Mouse (Mus musculus): ENCODE data around the gene Gm49378. TPM values are rescaled to one million over a fixed set of nuclear protein-coding genes. Genes with fewer than 3 reads are reported as not detected.

Gm49378 gene
- polyA plus RNA-seq, 1 experiment from 2014 or later: 4.1 TPM

DNA sequence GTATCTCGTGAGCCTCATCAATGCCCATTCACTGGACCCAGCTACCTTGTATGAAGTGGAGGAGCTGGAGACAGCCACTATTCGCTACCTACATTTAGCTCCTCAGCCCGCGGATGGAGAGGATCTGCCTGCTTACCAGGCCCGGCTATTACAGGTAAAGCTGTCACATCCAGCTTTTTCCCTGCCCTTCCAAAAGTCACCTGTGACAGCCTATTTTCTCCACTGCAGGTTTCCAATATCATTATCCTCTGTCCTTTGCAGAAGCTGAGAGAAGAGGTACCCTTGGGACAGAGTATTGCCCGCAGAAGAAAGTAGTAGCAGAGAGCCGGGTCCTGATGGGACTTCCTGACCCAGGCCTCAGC lies 34.4 kb downstream of the Gm49378 start, which contains the start of gene Irf9:
Irf9 (plus strand) TSS at position 301 of the 362 bp plus-strand sequence.
- H3K4me3 ChIP-seq (replicated peaks; ENCODE audit: low read depth, low read length): no peak within 1 kb of the TSS
- H3K9ac ChIP-seq (replicated peaks; ENCODE audit: low read length): peak within 1 kb of the TSS; percentile 36; the same call in 1 of the 2 replicates
- ATAC-seq (ENCODE audit: low FRiP score, low TSS enrichment): no peak
- no peaks in the 10 kb centered on the region for H3K27me3 ChIP-seq (ENCODE audit: control insufficient read depth, insufficient read depth, low read length)
- H3K4me2 ChIP-seq (ENCODE audit: low read length): peak within 1 kb of the TSS; percentile 28
- peaks cover 89% of the 10 kb centered on the region for H3K36me3 ChIP-seq (ENCODE audit: control insufficient read depth, insufficient read depth, low read length)
- H3K9me3 ChIP-seq (ENCODE audit: control insufficient read depth, low read length): no peaks in the 10 kb centered on the region
- no peaks in the 10 kb centered on the region for H3K4me1 ChIP-seq (ENCODE audit: control insufficient read depth, insufficient read depth, low read length)
- WGBS: 87% methylated on average over 7 of the region's 7 CpGs
- DNase-seq: no peak
- no peak within 1 kb of the TSS for H3K27ac ChIP-seq (replicated peaks; ENCODE audit: low read depth, low read length)

DNA sequence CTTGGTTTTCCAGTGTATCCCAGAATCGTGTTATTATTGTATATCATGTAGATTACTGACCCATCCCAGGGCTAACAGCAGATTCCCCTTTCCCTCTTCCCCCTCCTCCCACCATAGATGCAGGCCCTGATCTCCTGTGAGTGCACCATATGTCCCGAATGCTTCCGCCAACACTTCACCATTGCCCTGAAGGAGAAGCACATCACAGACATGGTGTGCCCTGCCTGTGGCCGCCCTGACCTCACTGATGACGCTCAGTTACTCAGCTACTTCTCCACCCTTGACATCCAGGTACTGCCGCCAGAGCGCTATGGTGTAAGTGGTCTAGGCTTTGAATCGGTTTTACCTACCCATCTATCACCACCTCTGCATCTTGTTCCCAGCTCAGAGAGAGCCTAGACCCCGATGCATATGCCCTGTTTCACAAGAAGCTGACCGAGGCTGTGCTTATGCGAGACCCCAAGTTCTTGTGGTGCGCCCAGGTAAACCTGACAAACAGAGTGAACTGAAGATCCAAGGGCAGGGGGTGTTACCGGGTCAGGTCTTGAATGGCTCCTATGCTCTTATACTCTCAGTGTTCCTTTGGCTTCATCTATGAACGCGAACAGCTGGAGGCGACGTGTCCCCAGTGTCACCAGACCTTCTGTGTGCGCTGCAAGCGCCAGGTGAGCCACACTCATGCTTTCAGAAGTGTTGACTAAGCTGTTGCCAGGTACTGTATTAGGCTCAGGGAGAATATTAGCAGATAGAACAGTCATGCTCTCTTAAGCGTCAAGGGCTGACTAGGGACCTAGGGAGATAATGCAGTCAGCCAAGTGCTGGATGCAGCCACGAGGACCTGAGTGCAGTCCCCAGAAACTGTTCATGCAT lies 38.9 kb downstream of the Gm49378 start:
- ATAC-seq (ENCODE audit: low FRiP score, low TSS enrichment): no peak
- no peak for DNase-seq
- Histone ChIP-seq H3K4me2 (ENCODE audit: low read length) (no peak overlapping the region), H3K4me3 (replicated peaks; ENCODE audit: low read depth, low read length) (no peak overlapping the region), H3K9me3 (ENCODE audit: control insufficient read depth, low read length) (no peaks in the 10 kb centered on the region), H3K4me1 (ENCODE audit: control insufficient read depth, insufficient read depth, low read length) (no peaks in the 10 kb centered on the region), H3K27ac (replicated peaks; ENCODE audit: low read depth, low read length) (no peak overlapping the region), H3K27me3 (ENCODE audit: control insufficient read depth, insufficient read depth, low read length) (no peaks in the 10 kb centered on the region), H3K36me3 (ENCODE audit: control insufficient read depth, insufficient read depth, low read length) (peaks cover 91% of the 10 kb centered on the region), H3K9ac (replicated peaks; ENCODE audit: low read length) (no peak overlapping the region)
- 96% methylated on average over 21 of the region's 21 CpGs for WGBS

DNA sequence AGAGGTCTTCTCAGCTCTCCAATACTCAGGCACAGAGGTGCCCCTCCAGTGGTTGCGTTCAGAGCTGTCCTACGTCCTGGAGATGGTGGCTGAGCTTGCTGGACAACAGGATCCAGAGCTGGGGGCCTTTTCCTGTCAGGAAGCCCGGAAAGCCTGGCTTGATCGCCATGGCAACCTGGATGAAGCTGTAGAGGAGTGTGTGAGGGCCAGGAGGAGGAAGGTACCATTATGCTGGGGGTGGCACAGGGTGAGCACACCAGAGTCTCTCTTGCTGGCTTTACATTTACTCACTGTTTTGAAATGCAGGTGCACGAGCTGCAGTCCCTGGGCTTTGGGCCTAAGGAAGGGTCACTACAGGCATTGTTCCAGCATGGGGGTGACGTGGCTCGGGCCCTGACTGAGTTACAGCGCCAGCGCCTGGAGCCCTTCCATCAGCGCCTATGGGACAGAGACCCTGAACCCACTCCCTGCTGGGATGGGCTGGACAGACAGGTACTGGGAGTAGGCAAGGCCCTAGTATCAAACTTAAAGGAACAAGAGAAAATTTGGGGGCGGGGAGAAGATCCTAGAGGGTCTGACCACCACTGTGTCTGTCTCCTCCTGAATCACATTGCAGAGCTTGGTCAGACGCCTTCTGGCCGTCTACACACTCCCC lies 41.5 kb downstream of the Gm49378 start:
- Histone ChIP-seq H3K36me3 (ENCODE audit: control insufficient read depth, insufficient read depth, low read length) (peaks cover 65% of the 10 kb centered on the region), H3K4me3 (replicated peaks; ENCODE audit: low read depth, low read length) (no peak overlapping the region), H3K9me3 (ENCODE audit: control insufficient read depth, low read length) (no peaks in the 10 kb centered on the region), H3K27ac (replicated peaks; ENCODE audit: low read depth, low read length) (no peak overlapping the region), H3K27me3 (ENCODE audit: control insufficient read depth, insufficient read depth, low read length) (no peaks in the 10 kb centered on the region), H3K4me1 (ENCODE audit: control insufficient read depth, insufficient read depth, low read length) (peaks cover 11% of the 10 kb centered on the region), H3K4me2 (ENCODE audit: low read length) (no peak overlapping the region), H3K9ac (replicated peaks; ENCODE audit: low read length) (no peak overlapping the region)
- DNase-seq (no peak), ATAC-seq (ENCODE audit: low FRiP score, low TSS enrichment) (no peak)
- WGBS: 70% methylated on average over 13 of the region's 13 CpGs

DNA sequence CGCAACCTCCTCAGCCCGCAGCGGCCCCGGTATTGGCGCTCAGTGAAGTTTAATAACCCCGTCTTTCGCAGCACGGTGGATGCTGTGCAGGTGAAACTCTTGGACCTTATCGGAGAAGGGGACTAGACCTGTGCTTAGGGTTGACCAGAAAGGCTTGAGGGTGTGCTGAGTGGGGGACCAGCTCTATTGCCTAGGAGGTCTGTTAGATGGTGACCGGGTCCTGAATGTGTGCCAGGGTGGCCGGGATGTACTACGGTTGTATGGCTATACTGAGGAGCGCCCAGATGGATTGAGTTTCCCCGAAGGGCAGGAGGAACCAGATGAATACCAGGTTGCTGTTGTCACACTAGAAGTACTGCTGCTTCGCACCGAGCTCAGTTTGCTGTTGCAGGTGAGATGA lies 45.5 kb downstream of the Gm49378 start:
- Histone ChIP-seq H3K9ac (replicated peaks; ENCODE audit: low read length) (peak overlapping the region; percentile 88), H3K4me2 (ENCODE audit: low read length) (peak overlapping the region; percentile 98), H3K4me1 (ENCODE audit: control insufficient read depth, insufficient read depth, low read length) (peaks cover 18% of the 10 kb centered on the region), H3K4me3 (replicated peaks; ENCODE audit: low read depth, low read length) (peak overlapping the region; percentile 90), H3K36me3 (ENCODE audit: control insufficient read depth, insufficient read depth, low read length) (peaks cover 37% of the 10 kb centered on the region), H3K27me3 (ENCODE audit: control insufficient read depth, insufficient read depth, low read length) (no peaks in the 10 kb centered on the region), H3K9me3 (ENCODE audit: control insufficient read depth, low read length) (no peaks in the 10 kb centered on the region), H3K27ac (replicated peaks; ENCODE audit: low read depth, low read length) (peak overlapping the region; percentile 90; the same call in 1 of the 2 replicates)
- DNase-seq (no peak), ATAC-seq (ENCODE audit: low FRiP score, low TSS enrichment) (no peak)
- WGBS: 10% methylated on average over 16 of the region's 16 CpGs

DNA sequence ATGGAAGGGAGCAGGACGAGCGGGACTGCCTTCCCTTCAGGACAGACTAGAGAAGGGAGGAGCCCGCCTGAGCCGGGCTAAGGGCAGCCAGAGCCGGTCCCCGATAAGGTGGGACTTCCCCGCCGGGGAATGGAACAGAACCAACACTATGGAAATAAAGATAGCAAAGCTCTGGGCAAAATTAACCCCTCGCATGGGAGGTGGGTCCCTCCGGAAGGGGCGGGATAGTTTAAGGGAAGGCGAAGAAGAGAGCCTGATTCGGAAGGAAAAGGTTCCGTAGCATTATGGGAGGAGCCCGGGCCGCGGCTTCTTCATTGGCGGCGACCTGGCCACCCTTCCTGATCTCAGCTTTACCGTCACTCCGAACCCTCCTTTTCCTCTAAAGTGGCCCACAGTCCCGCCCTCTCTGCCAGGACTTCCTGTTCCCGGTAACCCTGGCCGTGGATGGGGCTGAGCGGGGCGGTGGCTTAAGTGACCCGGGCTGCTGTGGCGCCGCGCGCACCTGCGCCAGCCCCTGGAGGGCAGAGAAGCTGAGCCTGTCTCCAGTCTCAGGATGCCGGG lies 46.3 kb downstream of the Gm49378 start, which contains the start of gene Rnf31:
Rnf31 (plus strand) TSS at position 378 of the 561 bp plus-strand sequence.
- ATAC-seq (ENCODE audit: low FRiP score, low TSS enrichment): peak; percentile 89
- under 1% methylated on average over 33 of the region's 33 CpGs for WGBS
- H3K27me3 ChIP-seq (ENCODE audit: control insufficient read depth, insufficient read depth, low read length): no peaks in the 10 kb centered on the region
- DNase-seq: peak; percentile 93
- H3K36me3 ChIP-seq (ENCODE audit: control insufficient read depth, insufficient read depth, low read length): peaks cover 33% of the 10 kb centered on the region
- peak within 1 kb of the TSS; percentile 90 for H3K4me3 ChIP-seq (replicated peaks; ENCODE audit: low read depth, low read length)
- H3K4me1 ChIP-seq (ENCODE audit: control insufficient read depth, insufficient read depth, low read length): peaks cover 18% of the 10 kb centered on the region
- H3K4me2 ChIP-seq (ENCODE audit: low read length): peak within 1 kb of the TSS; percentile 98
- H3K27ac ChIP-seq (replicated peaks; ENCODE audit: low read depth, low read length): peak within 1 kb of the TSS; percentile 90
- H3K9me3 ChIP-seq (ENCODE audit: control insufficient read depth, low read length): no peaks in the 10 kb centered on the region
- H3K9ac ChIP-seq (replicated peaks; ENCODE audit: low read length): peak within 1 kb of the TSS; percentile 88

DNA sequence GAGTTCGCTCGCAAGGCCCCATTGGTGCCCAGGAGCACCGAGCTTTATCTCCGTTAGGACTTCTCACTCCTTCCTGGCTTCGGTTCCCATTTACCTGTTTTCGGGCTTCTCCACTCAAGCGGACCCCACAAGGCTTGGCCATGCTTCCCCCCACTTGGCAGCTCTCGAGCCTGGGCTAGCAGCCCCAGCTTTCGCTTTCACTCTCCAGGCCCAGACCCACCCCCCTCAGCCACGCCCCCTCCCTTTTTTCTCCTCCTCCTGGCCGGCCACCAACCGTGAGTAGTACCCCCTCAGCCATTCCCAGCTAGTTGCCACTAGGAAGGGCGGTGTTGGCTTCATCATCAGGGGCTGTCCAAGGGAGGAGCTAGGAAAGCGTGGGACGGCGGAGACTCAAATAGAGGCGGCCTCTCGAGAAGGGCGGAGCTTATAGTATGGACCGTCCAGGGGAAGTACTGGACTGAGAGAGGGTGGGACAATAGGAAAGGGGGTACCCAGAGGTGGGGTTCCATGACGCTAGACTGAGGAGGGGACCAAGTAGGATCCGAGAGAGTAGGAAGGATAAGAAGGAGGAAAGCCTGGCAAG lies 46.9 kb downstream of the Gm49378 start, which contains the start of gene Psme2:
Psme2 (minus strand) TSS at position 366 of the 583 bp plus-strand sequence.
- ATAC-seq (ENCODE audit: low FRiP score, low TSS enrichment) (peak; percentile 95), DNase-seq (peak; percentile 94)
- Histone ChIP-seq H3K27me3 (ENCODE audit: control insufficient read depth, insufficient read depth, low read length) (no peaks in the 10 kb centered on the region), H3K4me2 (ENCODE audit: low read length) (peak within 1 kb of the TSS; percentile 98), H3K9me3 (ENCODE audit: control insufficient read depth, low read length) (no peaks in the 10 kb centered on the region), H3K4me1 (ENCODE audit: control insufficient read depth, insufficient read depth, low read length) (peaks cover 18% of the 10 kb centered on the region), H3K36me3 (ENCODE audit: control insufficient read depth, insufficient read depth, low read length) (peaks cover 27% of the 10 kb centered on the region), H3K9ac (replicated peaks; ENCODE audit: low read length) (peak within 1 kb of the TSS; percentile 88), H3K27ac (replicated peaks; ENCODE audit: low read depth, low read length) (peak within 1 kb of the TSS; percentile 90), H3K4me3 (replicated peaks; ENCODE audit: low read depth, low read length) (peak within 1 kb of the TSS; percentile 90)
- under 1% methylated on average over 22 of the region's 22 CpGs for WGBS

DNA sequence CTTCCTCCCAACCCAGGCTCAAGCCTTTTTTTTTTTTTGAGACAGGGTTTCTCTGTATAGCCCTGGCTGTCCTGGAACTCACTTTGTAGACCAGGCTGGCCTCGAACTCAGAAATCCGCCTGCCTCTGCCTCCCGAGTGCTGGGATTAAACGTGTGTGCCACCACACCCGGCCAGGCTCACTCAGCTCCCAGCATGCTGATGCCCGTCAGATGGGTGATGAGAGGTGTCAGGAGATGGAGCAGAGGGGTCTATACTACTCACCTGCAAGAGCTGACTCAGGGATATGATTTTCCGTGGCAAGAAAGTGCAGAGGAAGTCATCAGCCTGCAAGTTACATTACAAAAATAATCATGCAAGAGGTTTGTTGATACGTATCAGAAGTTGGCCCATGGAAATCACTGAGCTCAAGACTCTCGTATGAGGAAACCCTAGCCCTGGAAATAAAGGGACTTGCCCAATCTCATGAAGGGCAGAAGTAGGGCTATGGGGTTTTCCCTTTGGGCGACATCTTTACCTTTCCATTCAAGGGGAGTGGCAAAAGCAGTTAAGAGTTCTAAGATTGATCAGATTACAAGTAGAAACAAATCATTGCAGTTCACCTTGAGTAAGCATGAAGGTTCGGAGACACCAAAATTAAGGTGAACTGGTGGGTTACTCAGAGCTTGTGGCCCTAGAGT lies 47.8 kb downstream of the Gm49378 start:
- peak overlapping the region; percentile 98 for H3K4me2 ChIP-seq (ENCODE audit: low read length)
- H3K4me3 ChIP-seq (replicated peaks; ENCODE audit: low read depth, low read length): peak overlapping the region; percentile 90
- 92% methylated on average over 11 of the region's 11 CpGs for WGBS
- DNase-seq: no peak
- H3K36me3 ChIP-seq (ENCODE audit: control insufficient read depth, insufficient read depth, low read length): peaks cover 18% of the 10 kb centered on the region
- H3K9ac ChIP-seq (replicated peaks; ENCODE audit: low read length): peak overlapping the region; percentile 88; the same call in 1 of the 2 replicates
- no peak overlapping the region for H3K27ac ChIP-seq (replicated peaks; ENCODE audit: low read depth, low read length)
- no peaks in the 10 kb centered on the region for H3K9me3 ChIP-seq (ENCODE audit: control insufficient read depth, low read length)
- ATAC-seq (ENCODE audit: low FRiP score, low TSS enrichment): no peak
- peaks cover 18% of the 10 kb centered on the region for H3K4me1 ChIP-seq (ENCODE audit: control insufficient read depth, insufficient read depth, low read length)
- no peaks in the 10 kb centered on the region for H3K27me3 ChIP-seq (ENCODE audit: control insufficient read depth, insufficient read depth, low read length)

DNA sequence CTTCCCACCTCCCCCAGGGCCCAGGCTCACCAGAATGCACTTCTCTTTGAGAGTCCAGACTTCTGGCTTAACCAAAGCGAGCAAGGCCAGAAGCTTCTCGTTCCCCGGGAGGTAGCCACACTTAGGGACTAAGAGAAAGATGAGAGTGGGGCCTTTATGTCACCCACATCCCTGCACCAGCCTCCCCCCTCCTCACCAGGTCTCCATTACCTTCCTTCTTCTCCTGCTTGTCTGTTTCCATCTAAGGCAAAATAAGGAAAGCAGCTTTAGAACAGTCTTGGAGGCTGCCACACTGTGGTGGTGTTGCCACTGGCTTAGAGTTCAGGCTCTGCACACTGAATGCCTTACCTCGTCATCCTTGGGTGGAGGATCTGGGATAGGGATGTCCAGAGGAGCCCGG lies 48.4 kb downstream of the Gm49378 start:
- 97% methylated on average over 5 of the region's 5 CpGs for WGBS
- DNase-seq (no peak), ATAC-seq (ENCODE audit: low FRiP score, low TSS enrichment) (no peak)
- no peak overlapping the region for H3K4me2 ChIP-seq (ENCODE audit: low read length)
- peaks cover 18% of the 10 kb centered on the region for H3K4me1 ChIP-seq (ENCODE audit: control insufficient read depth, insufficient read depth, low read length)
- no peak overlapping the region for H3K4me3 ChIP-seq (replicated peaks; ENCODE audit: low read depth, low read length)
- H3K9me3 ChIP-seq (ENCODE audit: control insufficient read depth, low read length): no peaks in the 10 kb centered on the region
- no peak overlapping the region for H3K9ac ChIP-seq (replicated peaks; ENCODE audit: low read length)
- H3K27ac ChIP-seq (replicated peaks; ENCODE audit: low read depth, low read length): no peak overlapping the region
- H3K36me3 ChIP-seq (ENCODE audit: control insufficient read depth, insufficient read depth, low read length): peaks cover 11% of the 10 kb centered on the region
- no peaks in the 10 kb centered on the region for H3K27me3 ChIP-seq (ENCODE audit: control insufficient read depth, insufficient read depth, low read length)

Measured in midbrain, embryonic 14.5 days (tissue).